Mouse (Mus musculus) hindlimb bud, embryonic 11.5 days (tissue): ENCODE results near the gene Tjp2.
"Not testable (repeated sequence)": the region's sequence is repeated elsewhere in the genome, so short reads cannot be mapped to it uniquely, and the experiment has no call there.

Experiments used
- DNase-seq: peaks from one replicate; pipeline ENCODE4 v3.0.0-alpha.2; 2012; ENCODE audit warnings: low read depth, low spot score; ENCODE audit errors: extremely low spot score

The Tjp2 gene

DNA sequence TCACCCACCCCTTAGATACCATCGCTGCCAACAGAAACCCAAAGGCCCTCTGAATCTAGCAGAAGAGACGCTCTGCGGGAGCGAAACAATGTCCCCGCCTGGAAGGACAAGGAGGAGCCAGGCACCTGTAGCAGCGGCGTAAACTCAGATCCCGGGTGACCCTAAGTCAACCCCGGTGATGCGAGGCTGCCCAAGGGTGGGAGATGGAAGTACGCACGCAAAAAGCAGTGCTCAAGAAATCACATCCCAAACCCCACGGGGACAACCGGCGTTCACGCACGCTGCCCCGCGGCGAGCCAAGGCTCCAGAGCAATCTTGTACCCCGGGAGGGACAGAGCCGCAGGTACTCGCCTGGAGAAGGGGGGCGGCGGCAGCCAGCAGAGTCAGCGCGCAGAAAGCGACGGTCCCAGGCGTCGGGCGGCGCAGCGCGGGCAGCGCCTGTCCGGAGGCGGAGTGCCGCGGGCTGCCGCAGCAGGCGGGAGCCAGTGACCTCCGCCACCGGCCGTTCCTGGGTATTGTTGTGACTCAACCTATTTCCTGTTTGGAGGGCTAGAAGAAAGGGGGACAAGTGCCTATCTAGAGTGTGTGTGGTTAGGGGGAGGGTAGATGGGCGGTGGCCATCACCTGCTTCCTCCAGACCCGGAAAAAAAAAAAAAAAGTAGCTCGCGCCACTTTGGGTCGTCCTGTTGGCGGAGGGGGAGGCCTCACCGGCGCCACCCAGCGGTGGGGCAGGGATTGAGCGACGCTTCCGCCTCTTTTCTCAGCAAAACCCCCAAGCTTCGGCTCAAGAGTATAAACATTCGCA, at the start of gene Tjp2:
Gene Tjp2 (minus strand): TSS at position 531 of the 805 bp plus-strand sequence.
- no peak for DNase-seq

GRCm38 (mm10) chr19:24274281-24274680, 49.5 kb upstream of the Tjp2 start:
- DNase-seq = no peak

DNA sequence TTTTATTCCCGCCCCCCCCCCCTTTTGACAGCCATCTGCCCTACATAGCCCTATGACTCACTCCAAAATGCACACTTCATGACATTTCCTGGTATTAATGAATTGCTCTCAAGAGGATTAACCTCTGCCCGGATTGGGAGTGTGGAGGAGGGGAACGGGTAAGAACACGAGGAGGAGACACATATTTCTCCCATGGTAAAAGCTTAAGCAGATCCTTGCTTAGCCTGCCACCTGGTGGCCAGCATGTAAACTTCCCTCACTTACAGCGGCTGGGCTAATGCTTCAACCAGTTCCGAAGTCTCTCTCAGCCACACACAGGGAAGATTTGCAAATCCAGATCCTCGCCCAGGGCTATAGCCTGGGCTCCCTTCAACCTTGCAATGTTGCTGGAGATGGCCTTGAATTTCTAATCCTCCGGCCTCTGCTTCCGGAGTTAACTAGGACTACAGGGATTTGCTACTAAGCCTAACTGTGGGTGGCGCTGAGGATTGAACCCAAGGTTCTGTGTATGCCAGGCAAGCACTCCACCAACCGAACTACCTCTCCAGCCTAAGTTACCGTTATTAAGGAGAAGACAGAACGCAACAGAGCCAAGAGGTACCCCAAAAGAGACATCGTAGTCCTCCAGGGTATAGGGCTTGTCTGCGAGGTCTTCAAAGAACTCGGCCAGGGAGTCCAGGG, 47.1 kb upstream of the Tjp2 start:
- peak; percentile 73 for DNase-seq

DNA sequence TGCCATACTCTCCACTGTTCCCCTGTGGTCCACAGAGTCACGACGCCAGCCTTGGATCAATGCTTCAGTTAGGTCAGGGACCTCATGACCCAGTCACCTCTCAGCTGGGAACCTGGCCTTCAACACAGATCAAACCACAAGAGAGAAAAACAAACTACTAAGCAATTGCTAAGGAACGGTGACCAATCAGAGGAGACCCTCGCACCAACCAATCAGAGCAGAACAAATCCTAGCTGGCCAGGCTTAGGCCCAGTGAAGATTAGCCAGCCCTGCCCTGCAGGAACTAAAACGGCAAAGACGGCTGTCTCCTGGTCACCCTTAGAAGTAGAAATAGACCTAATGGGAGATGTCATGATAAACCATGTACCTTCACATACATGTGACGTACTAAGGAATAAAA, 46.5 kb upstream of the Tjp2 start:
- DNase-seq = no peak

DNA sequence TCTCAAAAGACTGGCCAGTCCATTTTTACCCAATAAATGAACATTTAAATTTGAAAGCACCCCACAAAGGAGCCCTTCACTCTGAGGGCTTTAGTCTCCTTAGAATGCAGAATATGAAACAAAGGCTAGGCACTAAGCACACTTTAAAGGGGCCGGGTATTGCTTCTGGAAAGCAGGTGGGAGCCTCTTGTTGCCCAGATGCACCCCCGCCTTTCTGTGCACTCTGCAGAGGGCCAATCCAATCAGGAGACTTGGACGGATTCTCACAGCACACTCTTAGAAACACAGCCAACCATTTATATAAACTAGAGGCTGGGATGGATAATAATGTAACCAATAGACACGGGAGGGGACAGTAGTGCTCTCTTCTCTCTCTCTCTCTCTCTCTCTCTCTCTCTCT, 43.7 kb upstream of the Tjp2 start:
- no peak for DNase-seq

DNA sequence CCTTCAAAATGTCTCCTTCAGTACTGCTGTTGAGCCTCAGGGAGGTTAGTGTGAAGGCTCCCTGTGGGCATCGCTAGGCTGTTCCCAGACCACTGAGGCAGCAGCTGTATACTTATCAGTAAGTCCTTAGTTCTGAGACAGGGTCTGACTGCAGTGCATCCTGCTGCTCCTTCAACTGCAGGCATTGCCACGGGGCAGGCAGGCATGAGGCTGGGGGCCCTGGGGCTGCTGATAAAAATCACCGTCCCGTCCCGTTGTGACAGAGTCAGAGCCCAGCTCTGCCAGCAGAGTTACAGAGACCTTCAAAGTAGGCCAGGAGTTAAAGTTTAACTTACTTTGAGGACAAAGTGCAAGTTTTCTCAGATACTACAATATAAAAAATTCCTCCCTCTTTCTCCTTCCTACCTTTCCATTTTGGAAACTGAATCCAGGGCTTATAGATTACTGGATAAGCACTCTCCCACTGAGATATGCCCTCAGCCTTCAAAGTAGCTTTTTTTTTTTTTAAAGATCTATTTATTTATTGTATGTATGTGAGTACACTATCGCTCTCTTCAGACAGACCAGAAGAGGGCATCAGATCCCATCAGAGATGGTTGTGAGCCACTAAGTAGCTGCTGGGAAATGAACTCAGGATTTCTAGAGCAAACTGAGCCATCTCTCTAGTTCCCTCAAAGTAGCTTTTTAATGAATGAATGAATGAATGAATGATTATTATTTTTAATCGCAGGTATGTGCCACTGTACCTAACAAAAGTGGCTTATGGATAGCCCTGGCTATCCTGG, 41.4 kb upstream of the Tjp2 start:
- no peak for DNase-seq

GRCm38 (mm10) chr19:24264991-24265390, 40.2 kb upstream of the Tjp2 start:
- peak; percentile 74 for DNase-seq

- DNase-seq = no peak
These were observed 37.9 kb upstream of the Tjp2 start for GRCm38 (mm10) chr19:24262736-24263135.

DNA sequence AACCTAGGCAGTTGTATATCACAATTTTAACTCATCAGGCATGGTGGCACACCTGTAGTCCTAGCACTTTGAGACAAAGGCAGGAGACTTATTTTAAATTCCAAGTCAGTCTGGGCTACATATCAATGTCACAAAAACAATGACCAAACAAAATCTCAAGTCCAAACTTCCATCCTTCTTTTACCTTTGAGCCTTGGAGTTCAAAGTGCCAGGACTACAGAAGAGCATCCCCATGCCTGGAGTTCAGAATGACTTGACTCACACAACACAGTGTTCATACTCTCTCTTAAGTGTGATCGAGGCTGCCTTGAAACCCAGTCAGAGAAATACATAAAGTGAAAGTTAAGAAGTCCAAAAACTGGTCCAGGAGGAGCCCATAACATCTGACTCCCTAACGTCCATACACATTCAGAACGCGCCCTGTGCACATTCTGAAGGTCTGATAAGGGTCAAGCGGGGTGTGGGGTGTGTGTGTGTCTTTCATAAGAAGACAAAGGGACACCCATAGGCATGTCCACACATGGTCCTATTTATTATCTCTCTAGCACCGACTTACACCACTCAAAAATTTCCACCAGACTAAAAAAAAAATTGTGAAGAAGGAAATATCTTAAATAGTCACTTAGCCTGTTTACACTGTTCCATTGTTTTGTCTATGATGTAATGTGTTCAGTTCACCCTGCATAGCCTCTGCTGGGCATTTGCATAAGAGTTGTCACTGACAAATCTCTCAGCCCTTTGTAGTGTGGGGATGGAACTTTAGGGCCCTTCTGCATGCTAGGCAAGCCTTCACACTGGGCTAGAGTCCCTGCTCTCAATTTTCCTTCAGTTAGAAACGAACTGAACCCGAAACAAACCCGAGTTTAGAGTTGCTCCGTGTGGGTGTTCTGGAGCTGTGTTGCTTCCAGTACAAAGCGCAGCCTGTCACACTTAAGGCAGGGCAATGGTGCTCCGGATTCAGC, 34.8 kb upstream of the Tjp2 start:
- no peak for DNase-seq

- no peak for DNase-seq
These were observed 33.5 kb upstream of the Tjp2 start for GRCm38 (mm10) chr19:24258368-24258767.

DNA sequence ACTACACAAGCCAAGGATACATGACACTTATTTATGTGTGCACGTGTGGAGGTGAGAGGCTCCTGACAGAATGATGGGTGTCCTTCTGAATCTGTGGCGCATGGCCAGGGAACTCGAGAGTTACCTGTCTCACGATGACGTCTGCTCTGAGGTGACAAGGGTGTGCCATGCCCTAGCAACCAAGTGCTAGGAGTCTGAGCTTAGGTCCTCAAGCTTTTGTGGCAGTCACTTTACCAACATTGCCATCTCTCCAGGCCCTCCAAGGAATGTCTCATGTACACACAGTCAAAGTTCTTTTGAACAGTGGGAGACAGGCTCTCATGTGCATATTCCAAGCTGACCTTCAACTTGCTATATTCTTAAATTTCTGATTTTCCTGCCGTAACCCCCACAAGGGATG, 33.1 kb upstream of the Tjp2 start:
- no peak for DNase-seq

GRCm38 (mm10) chr19:24253657-24254260, 28.9 kb upstream of the Tjp2 start:
- no peak for DNase-seq

DNA sequence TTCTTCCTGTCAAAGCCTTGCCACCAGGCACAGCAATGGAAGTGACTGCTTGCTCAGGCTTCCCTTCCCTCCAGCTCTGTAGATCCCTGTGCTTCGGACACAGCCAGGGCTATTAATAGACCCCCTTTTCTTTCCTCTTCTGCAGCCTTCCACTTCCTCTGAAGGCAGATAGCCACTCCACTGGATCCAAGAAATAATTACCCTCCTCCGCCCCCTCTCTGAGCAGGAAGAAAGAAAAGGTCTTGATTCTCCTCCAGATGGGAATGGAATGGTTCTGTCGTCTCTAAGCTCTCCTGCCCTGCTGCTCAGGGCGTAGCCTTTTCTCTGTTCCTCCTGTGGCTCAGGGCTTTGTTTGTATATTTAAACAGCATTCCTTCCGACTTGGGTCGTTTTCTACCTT, 27.0 kb upstream of the Tjp2 start:
- no peak for DNase-seq

DNA sequence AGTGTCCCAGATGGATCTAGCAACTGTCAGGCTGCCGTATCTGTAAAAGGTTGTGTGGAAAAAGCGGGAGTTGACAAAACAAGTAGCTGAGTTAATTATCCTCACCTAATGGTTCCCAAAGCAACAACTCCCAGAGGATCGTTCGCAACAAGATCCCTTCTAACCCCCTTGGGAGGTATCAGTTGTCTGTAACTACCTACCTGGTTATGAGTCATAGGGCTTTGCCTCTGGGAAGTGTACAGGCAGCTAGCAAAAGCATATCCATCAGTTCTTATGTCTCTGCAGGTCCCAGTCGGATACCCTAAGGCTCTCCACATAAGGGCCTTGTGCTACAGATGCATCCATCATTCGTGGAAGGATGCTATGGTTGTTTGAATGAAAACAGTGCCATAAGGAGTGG, 18.5 kb upstream of the Tjp2 start:
- DNase-seq = no peak

DNA sequence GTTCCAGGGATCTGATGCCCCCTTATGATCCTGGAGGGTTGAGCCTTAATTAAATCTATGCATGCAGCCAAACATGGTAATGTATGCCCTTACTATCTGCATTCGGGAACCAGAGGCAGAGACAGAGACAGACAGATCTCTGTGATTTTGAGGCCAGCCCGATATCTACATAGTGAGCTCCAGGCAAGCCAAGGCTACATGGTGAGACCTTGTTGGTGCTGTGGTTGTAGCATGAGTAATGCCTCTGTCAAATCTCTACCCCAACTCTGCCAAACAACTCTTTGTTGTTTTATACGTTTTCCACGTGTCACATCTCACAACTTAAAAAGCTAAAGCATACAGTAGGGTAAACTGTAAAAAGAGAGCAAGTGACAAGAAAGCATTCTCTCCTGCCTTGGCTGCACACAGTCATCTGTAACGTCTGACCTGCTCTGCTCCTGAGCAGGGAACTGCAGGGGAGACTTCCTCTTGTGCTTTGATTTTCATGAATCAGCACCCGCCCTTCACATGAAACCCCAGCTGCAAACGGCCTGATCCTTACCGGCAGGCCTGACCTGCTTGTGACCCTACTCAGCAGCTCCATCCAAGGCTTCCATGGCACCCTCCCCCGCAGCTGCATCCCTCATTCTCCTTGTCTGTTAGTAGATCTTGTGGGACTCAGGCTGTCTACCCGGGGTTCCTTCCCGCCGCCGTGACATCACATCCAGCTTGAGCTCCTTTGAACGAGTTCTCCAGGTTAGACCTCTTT, 17.1 kb upstream of the Tjp2 start:
- no peak for DNase-seq

GRCm38 (mm10) chr19:24241271-24241670, 16.4 kb upstream of the Tjp2 start:
- DNase-seq = no peak

DNA sequence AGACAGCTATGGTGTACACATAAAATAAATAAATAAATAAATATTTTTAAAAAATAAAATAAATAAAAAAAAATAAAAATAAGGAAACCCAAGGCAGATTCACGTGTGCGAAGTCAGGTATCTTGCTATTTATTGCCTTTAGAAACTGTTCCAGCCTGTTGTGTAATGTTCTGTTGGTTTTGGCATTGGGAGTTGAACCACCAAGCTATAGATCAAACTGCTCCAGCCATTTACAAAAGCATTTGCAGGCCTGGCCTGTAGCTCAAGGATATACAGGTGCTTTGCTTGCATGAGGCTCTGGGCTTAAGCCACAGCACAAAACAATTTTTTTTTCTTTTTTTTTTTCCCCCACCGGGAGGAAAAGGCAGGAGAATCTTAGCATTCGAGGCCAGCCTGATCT, 13.2 kb upstream of the Tjp2 start:
- DNase-seq = no peak

DNA sequence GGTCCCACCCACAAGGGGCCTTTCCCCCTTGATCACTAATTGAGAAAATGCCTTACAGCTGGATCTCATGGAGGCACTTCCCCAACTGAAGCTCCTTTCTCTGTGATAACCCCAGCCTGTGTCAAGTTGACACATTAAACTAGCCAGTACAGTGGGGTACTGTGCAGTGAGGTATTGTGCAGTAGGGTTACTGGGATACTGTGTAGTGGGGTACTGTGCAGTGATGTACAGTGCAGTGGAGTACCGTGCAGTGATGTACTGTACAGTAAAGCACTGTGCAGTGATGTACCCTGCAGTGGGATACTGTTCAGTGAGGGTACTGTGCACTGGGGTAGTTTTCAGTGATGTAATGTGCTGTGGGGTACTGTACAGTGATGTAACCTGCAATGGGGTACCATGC, 7.5 kb upstream of the Tjp2 start:
- DNase-seq = not testable (repeated sequence)

DNA sequence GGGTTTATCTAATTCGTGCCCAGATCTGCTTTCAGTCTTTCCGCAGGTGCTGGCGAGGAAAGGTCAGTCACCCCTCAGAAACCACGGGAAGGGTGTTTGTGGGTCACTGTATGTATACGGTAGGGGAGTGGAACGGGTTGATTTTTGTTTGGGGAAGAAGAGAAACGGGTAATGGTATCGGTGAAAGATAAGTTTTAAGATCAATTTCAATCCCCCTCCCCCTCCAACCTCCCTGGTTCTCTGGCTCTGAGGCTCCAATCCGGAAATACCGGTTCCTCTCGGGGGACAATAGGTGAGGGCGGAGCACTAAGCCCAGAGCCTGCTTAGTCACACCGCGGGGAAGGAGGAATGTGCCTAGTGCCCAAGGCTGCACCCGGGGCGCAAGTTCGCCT, 471 bp upstream of the Tjp2 start:
- no peak for DNase-seq

GRCm38 (mm10) chr19:24223851-24224251, 979 bp downstream of the Tjp2 start:
- DNase-seq = no peak
